Mouse (Mus musculus) liver, adult 2 months (tissue): ENCODE measurements at regions not wholly inside any gene's neighbourhood (a gene's known extent, or its start where the extent isn't known, plus 50 kb on each side); places are given as distances from the start of the nearest gene placed in this dataset.

Source experiments
- CTCF ChIP-seq: fragments of 200-500 bp; IDR thresholded peaks from 2 replicates; pipeline ENCODE4 v1.5.1; 2011; ENCODE audit warnings: low read depth, low read length, control low read depth
- POLR2A ChIP-seq: fragments of 200-500 bp; IDR thresholded peaks from 2 replicates; pipeline ENCODE4 v1.6.1; 2011; ENCODE audit warnings: low read length, control low read depth; ENCODE audit not compliant: insufficient read depth; ENCODE audit errors: extremely low read depth

GRCm38 (mm10) chr19:35045576-35045975, 123.4 kb downstream of the Kif20b start:
- no peak for TF ChIP-seq CTCF
- no peak for TF ChIP-seq POLR2A
